Mouse (Mus musculus): ENCODE data around the gene Cnih3.
A peak's percentile ranks its signal among the peaks of the same experiment; 100 is the strongest.

DNA sequence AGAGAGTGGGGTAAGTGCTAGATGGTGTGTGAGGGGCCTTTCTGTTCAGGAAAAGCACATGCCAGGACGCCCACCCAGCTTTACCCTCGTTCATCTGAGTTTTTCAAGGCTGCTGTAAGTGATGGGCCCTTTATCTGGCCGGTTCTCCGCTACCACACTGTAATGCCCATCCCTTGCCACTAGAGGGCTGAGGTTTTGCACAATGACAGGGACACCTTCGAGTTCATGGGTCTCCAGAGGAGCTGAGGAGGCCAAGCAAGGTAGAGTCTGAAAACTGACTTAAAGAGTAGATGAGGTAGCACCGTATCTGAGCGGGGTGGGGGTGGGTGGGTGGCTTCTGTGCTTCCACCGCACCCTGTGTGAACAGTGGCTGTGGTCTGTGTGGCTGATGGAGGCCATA is 27.2 kb downstream of the Cnih3 start:
- peak; percentile 83 for TF ChIP-seq CTCF (IDR thresholded peaks at IDR 0.05; ENCODE audit: control insufficient read depth, insufficient read depth, low read length)
- TF ChIP-seq POLR2A (IDR thresholded peaks at IDR 0.05; ENCODE audit: borderline replicate concordance, control insufficient read depth, low read depth, low read length): no peak

Data from bone marrow, adult 2 months (tissue).